In the genomic region with DNA sequence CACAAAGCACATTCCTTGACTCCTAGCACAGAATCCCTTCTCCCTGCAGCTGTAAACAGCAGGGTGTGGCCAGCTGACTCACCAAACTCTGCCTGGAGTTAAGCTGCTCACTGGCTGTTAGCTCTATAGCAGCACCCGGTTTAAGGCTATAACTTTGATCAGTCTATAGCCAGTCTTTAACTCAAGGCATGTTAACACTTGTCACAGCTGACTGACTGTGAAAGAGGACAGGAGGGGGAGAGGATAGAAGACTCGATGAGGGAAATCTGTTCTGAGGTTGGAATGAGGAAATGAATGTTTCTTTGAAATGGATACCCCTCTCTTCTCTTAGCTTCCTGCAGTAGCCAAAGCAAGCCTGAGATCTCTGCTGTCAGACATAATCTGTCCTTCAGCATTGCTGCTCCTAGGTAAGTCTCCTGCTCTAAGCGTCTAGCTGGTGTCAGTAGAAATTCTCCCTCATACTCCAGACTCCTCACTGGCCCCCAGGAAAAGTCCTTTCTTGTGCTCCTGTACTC, we compare ENCODE assay signal across 8 mouse cellular contexts. TPM values are rescaled to one million over a fixed set of nuclear protein-coding genes. Genes with fewer than 3 reads are reported as not detected.
DNase-seq lines count a peak whose midpoint lies in the region; ATAC-seq and TF ChIP-seq lines count a peak whose summit lies in the region.

No protein-coding gene starts in this region.

- H3K4me1 ChIP-seq in embryonic fibroblast, embryonic 13.5 days (ENCODE audit: control insufficient read depth, insufficient read depth, low read length) = peaks cover 10% of the 10 kb centered on the region
- H3K4me1 ChIP-seq in midbrain, postnatal 0 days (ENCODE audit: insufficient read depth, low read length) = no peaks in the 10 kb centered on the region

- 2% methylated on average over 3 of the region's 3 CpGs for WGBS in midbrain, postnatal 0 days

- peak; percentile 12 for DNase-seq in CD4-positive helper T cell, adult 2 months (ENCODE audit: low read depth, low spot score)
- peak; percentile 64 for DNase-seq in Muller cell, postnatal 12 days (ENCODE audit: inconsistent ontology term)
- peak; percentile 57 for DNase-seq in liver
- no peak for DNase-seq in midbrain, postnatal 0 days (ENCODE audit: low spot score)
- DNase-seq in right cerebral cortex, postnatal 14 days = no peak
- no peak for DNase-seq in ovary, postnatal 14 days (ENCODE audit: low spot score)

- H3K36me3 ChIP-seq in midbrain, postnatal 0 days (ENCODE audit: insufficient read depth, low read length) = no peaks in the 10 kb centered on the region

- peak; percentile 37; the same call in 1 of the 2 replicates for TF ChIP-seq POLR2A in embryonic fibroblast, embryonic 13.5 days (IDR thresholded peaks at IDR 0.05; ENCODE audit: low read depth, low read length)

- TF ChIP-seq CTCF in embryonic fibroblast, embryonic 13.5 days (IDR thresholded peaks at IDR 0.05; ENCODE audit: borderline replicate concordance, insufficient read depth, low read length) = no peak
- TF ChIP-seq CTCF in midbrain, postnatal 0 days (IDR thresholded peaks at IDR 0.05) = no peak

- peak; percentile 43 to 51; a peak in 3 of 4 replicates for ATAC-seq in hematopoietic stem cell, adult 5-6 weeks (replicated peaks in 1 of 2; ENCODE audit: insufficient read depth in 1 of 2, low FRiP score in 2 of 2, low TSS enrichment in 1 of 2, low read depth in 1 of 2, poor library complexity in 2 of 2, severe bottlenecking in 2 of 2)
- ATAC-seq in midbrain, postnatal 0 days (ENCODE audit: low FRiP score) = no peak

- no peak overlapping the region for H3K9ac ChIP-seq in midbrain, postnatal 0 days (replicated peaks; ENCODE audit: low read length, poor library complexity, severe bottlenecking)

- H3K27me3 ChIP-seq in midbrain, postnatal 0 days (ENCODE audit: insufficient read depth, low read length) = no peaks in the 10 kb centered on the region

- peak overlapping the region; percentile 95 for H3K27ac ChIP-seq in embryonic fibroblast, embryonic 13.5 days (ENCODE audit: insufficient read depth, low read length)
- no peak overlapping the region for H3K27ac ChIP-seq in midbrain, postnatal 0 days (ENCODE audit: low read depth, low read length)

- H3K9me3 ChIP-seq in midbrain, postnatal 0 days (ENCODE audit: low read length) = no peaks in the 10 kb centered on the region

- H3K4me2 ChIP-seq in midbrain, postnatal 0 days (ENCODE audit: low read depth, low read length, poor library complexity, severe bottlenecking) = peak overlapping the region; percentile 48

- peak overlapping the region; percentile 70 for H3K4me3 ChIP-seq in embryonic fibroblast, embryonic 13.5 days (ENCODE audit: insufficient read depth, low read length)
- H3K4me3 ChIP-seq in midbrain, postnatal 0 days (ENCODE audit: low read depth, low read length) = peak overlapping the region; percentile 40

RNA-seq across cellular contexts. Expression of a gene that starts 0.9 kb away (rescaled TPM):
- polyA plus RNA-seq in embryonic fibroblast, embryonic 13.5 days (2011; ENCODE audit: insufficient read length, low read depth, missing spikeins) = 92.0 and 92.3 TPM in 2 replicates
- total RNA-seq in hematopoietic stem cell, adult 5-6 weeks (2017) = 50.0 and 74.2 TPM in 2 replicates
- total RNA-seq in midbrain, postnatal 0 days (2014; rRNA removed) = 9.9 and 11.3 TPM in 2 replicates
- 5.5 and 6.0 TPM in 2 replicates for polyA plus RNA-seq in midbrain, postnatal 0 days (2015; fragmentation: Nextera tagmentation; extraction: Ambion mirVana)

RNA-seq across cellular contexts. Expression of a gene that starts 15.5 kb away (rescaled TPM):
- polyA plus RNA-seq in embryonic fibroblast, embryonic 13.5 days (2011; ENCODE audit: insufficient read length, low read depth, missing spikeins) = not detected in 2 replicates
- total RNA-seq in hematopoietic stem cell, adult 5-6 weeks (2017) = not detected in 2 replicates
- not detected in 2 replicates for total RNA-seq in midbrain, postnatal 0 days (2014; rRNA removed)
- polyA plus RNA-seq in midbrain, postnatal 0 days (2015; fragmentation: Nextera tagmentation; extraction: Ambion mirVana) = not detected in 2 replicates

RNA-seq across cellular contexts. Expression of a gene that starts 33.1 kb away (rescaled TPM):
- 0.13 and 0.14 TPM in 2 replicates for polyA plus RNA-seq in embryonic fibroblast, embryonic 13.5 days (2011; ENCODE audit: insufficient read length, low read depth, missing spikeins)
- 0.75 and 1.2 TPM in 2 replicates for total RNA-seq in hematopoietic stem cell, adult 5-6 weeks (2017)
- total RNA-seq in midbrain, postnatal 0 days (2014; rRNA removed) = under 0.01 and 0.05 TPM in 2 replicates
- 0.02 and 0.04 TPM in 2 replicates for polyA plus RNA-seq in midbrain, postnatal 0 days (2015; fragmentation: Nextera tagmentation; extraction: Ambion mirVana)

RNA-seq across cellular contexts. Expression of a gene that starts 44.6 kb away (rescaled TPM):
- not detected in 2 replicates for polyA plus RNA-seq in embryonic fibroblast, embryonic 13.5 days (2011; ENCODE audit: insufficient read length, low read depth, missing spikeins)
- not detected in 2 replicates for total RNA-seq in hematopoietic stem cell, adult 5-6 weeks (2017)
- not detected in 2 replicates for total RNA-seq in midbrain, postnatal 0 days (2014; rRNA removed)
- polyA plus RNA-seq in midbrain, postnatal 0 days (2015; fragmentation: Nextera tagmentation; extraction: Ambion mirVana) = not detected in 2 replicates

RNA-seq across cellular contexts. Expression of a gene that starts 53.3 kb away (rescaled TPM):
- polyA plus RNA-seq in embryonic fibroblast, embryonic 13.5 days (2011; ENCODE audit: insufficient read length, low read depth, missing spikeins) = not detected in 2 replicates
- total RNA-seq in hematopoietic stem cell, adult 5-6 weeks (2017) = not detected in 2 replicates
- not detected in 2 replicates for total RNA-seq in midbrain, postnatal 0 days (2014; rRNA removed)
- not detected in 2 replicates for polyA plus RNA-seq in midbrain, postnatal 0 days (2015; fragmentation: Nextera tagmentation; extraction: Ambion mirVana)

Comparison
In these comparisons a context has a peak if more than half of its experiments do, and no peak if none do; other contexts are left out.
1. DNase-seq: peak in CD4-positive helper T cell, adult 2 months (single experiment), Muller cell, postnatal 12 days (single experiment) and liver (single experiment); none in midbrain, postnatal 0 days (single experiment), right cerebral cortex, postnatal 14 days (single experiment) and ovary, postnatal 14 days (single experiment).